Mouse (Mus musculus) CD4-positive, CD25-positive, alpha-beta regulatory T cell, adult 2 months (primary cell): Measurements from ENCODE around the gene Sp2.

Source experiments
- DNase-seq: peaks from one replicate; pipeline ENCODE4 v3.0.0-alpha.2; 2012; ENCODE audit warnings: low read depth, low spot score

The Sp2 gene

GRCm38 (mm10) chr11:96940578-96941465 is 41.9 kb downstream of the Sp2 start:
- DNase-seq, result no peak

- DNase-seq, result no peak
These were observed 44.3 kb downstream of the Sp2 start for GRCm38 (mm10) chr11:96938426-96938800.

- DNase-seq, result peak; percentile 46
These were observed 45.0 kb downstream of the Sp2 start for GRCm38 (mm10) chr11:96937549-96938425.

- no peak for DNase-seq
These were observed 46.7 kb downstream of the Sp2 start for GRCm38 (mm10) chr11:96935872-96936650.

- DNase-seq, result peak; percentile 80
These were observed 47.8 kb downstream of the Sp2 start for GRCm38 (mm10) chr11:96934921-96935356.

- DNase-seq, result no peak
These were observed 49.0 kb downstream of the Sp2 start for GRCm38 (mm10) chr11:96933562-96934276.

GRCm38 (mm10) chr11:96931327-96932062 is 51.3 kb downstream of the Sp2 start:
- no peak for DNase-seq

- DNase-seq, result no peak
These were observed 52.9 kb downstream of the Sp2 start for GRCm38 (mm10) chr11:96929766-96930331.

GRCm38 (mm10) chr11:96929096-96929765 is 53.5 kb downstream of the Sp2 start:
- DNase-seq, result no peak

GRCm38 (mm10) chr11:96928691-96929090 is 54.1 kb downstream of the Sp2 start:
- DNase-seq, result no peak

GRCm38 (mm10) chr11:96928088-96928487 is 54.7 kb downstream of the Sp2 start, which contains the start of gene Prr15l:
Gene Prr15l, plus strand, starts transcription at chr11:96928104.
- DNase-seq, result no peak

- no peak for DNase-seq
These were observed 56.2 kb downstream of the Sp2 start for GRCm38 (mm10) chr11:96926587-96926986.

GRCm38 (mm10) chr11:96925469-96926148 is 57.1 kb downstream of the Sp2 start:
- DNase-seq, result no peak

- DNase-seq, result no peak
These were observed 57.9 kb downstream of the Sp2 start for GRCm38 (mm10) chr11:96924861-96925260.

GRCm38 (mm10) chr11:96919003-96919402 is 63.8 kb downstream of the Sp2 start:
- DNase-seq, result no peak

GRCm38 (mm10) chr11:96917415-96917814 is 65.3 kb downstream of the Sp2 start:
- DNase-seq, result no peak

- DNase-seq, result no peak
These were observed 65.8 kb downstream of the Sp2 start for GRCm38 (mm10) chr11:96916885-96917396.
